Comparison of ENCODE assay signal across 21 mouse cellular contexts in genomic region chr3:85391756-85392155, GRCm38 (mm10).
"Had no signal": no experiment of that assay in that cellular context is flagged by ENCODE, and none has a peak within 500 bp of the region (broad histone marks: within the 10 kb centered on the region; RNA-seq: fewer than 3 reads in every experiment).

No protein-coding gene starts in this region.

- DNase-seq: gastrocnemius, postnatal 25 days; heart, postnatal 10 days; heart, postnatal 36 days; kidney, adult 18-20 months; kidney, adult 8-10 months; kidney, postnatal 10 days; kidney, postnatal 25 days; kidney, postnatal 4 days; liver; liver, embryonic 13.5 days; liver, postnatal 0 days had no signal

- H3K4me1 ChIP-seq: hindbrain, embryonic 10.5 days; hindbrain, embryonic 12.5 days; intestine, embryonic 15.5 days; limb, embryonic 10.5 days; limb, embryonic 12.5 days; liver, embryonic 13.5 days; liver, embryonic 15.5 days had no signal

- H3K4me3 ChIP-seq: heart, embryonic 10.5 days; heart, embryonic 13.5 days; heart, embryonic 15.5 days; hindbrain, embryonic 10.5 days; hindbrain, embryonic 12.5 days; intestine, embryonic 15.5 days; limb, embryonic 10.5 days; limb, embryonic 12.5 days; liver, embryonic 13.5 days; liver, embryonic 15.5 days had no signal

- H3K27ac ChIP-seq: heart, embryonic 10.5 days; heart, embryonic 13.5 days; heart, embryonic 15.5 days; hindbrain, embryonic 10.5 days; hindbrain, embryonic 12.5 days; hindbrain, embryonic 14.5 days; intestine, embryonic 15.5 days; limb, embryonic 10.5 days; limb, embryonic 12.5 days; liver, embryonic 13.5 days; liver, embryonic 15.5 days had no signal
